Mouse (Mus musculus): ENCODE data around the gene Slc8b1.

DNA sequence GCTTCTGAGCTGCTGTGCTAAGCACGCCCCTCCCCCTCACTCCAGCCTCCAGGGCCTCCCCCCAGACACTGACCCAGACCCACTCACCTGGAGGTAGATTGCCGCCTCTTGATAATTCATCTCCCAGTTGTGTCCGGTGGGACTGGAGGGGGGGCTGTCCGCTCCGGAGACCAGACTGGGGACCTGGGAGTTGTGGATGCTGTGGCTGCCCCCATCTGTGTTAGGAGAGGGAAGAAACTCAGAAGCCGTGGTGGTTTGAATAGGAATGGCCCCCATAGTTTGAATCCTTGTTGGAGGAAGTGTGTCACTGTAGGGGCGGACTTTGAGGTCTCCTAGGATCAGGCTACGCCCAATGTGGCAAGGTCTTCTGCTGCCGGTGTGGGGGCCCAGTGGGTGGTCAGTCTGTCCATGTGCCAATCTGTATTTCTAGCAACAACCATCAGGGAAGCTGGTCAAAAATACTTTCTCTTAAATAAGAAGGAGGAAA is 49.2 kb downstream of the Slc8b1 start:
- TF ChIP-seq POLR2A (IDR thresholded peaks at IDR 0.05; ENCODE audit: low read depth, low read length), result no peak
- no peak for TF ChIP-seq CTCF (conservative IDR thresholded peaks at IDR 0.05 in 1 of 2, IDR thresholded peaks at IDR 0.05 in 1 of 2; ENCODE audit: low read depth in 2 of 2, low read length in 2 of 2)
- TF ChIP-seq MAFK (IDR thresholded peaks at IDR 0.05; ENCODE audit: insufficient replicate concordance, low read length), result no peak
- no peak for TF ChIP-seq ZKSCAN1 (IDR thresholded peaks at IDR 0.05; ENCODE audit: borderline replicate concordance, low read depth, low read length)
- TF ChIP-seq KAT2A (IDR thresholded peaks at IDR 0.05; ENCODE audit: insufficient replicate concordance, low read length), result no peak
- TF ChIP-seq ZNF384 (IDR thresholded peaks at IDR 0.05; ENCODE audit: low read depth, low read length), result no peak
